Mouse (Mus musculus) liver, embryonic 16.5 days (tissue): ENCODE measurements at regions not wholly inside any gene's neighbourhood (a gene's known extent, or its start where the extent isn't known, plus 50 kb on each side); places are given as distances from the start of the nearest gene placed in this dataset.
"Not testable (repeated sequence)": the region's sequence is repeated elsewhere in the genome, so short reads cannot be mapped to it uniquely, and the experiment has no call there.

ENCODE experiments used
- ATAC-seq: fragments of 200-750 bp; cut with Nextera tagmentation; 2 replicates; pipeline ENCODE4 v1.8.0; 2017; ENCODE audit warnings: low read depth, mild to moderate bottlenecking, moderate number of reproducible peaks, moderate library complexity
- H3K27ac ChIP-seq: fragments of 300-500 bp; sonication (generic); 2 replicates; pipeline ENCODE4 v1.5.1; 2014; ENCODE audit warnings: mild to moderate bottlenecking, low read length
- H3K27me3 ChIP-seq: fragments of 300-500 bp; sonication (generic); 2 replicates; pipeline ENCODE4 v1.6.1; 2014; ENCODE audit warnings: low read depth, low read length, mixed read lengths; ENCODE audit not compliant: control insufficient read depth, insufficient read depth
- H3K36me3 ChIP-seq: fragments of 300-500 bp; sonication (generic); 2 replicates; pipeline ENCODE4 v1.6.1; 2014; ENCODE audit warnings: mild to moderate bottlenecking; ENCODE audit not compliant: control insufficient read depth, insufficient read depth
- H3K4me1 ChIP-seq: fragments of 300-500 bp; sonication (generic); 2 replicates; pipeline ENCODE4 v1.6.1; 2014; ENCODE audit warnings: low read depth, low read length, mixed read lengths; ENCODE audit not compliant: control insufficient read depth
- H3K4me2 ChIP-seq: fragments of 300-500 bp; sonication (generic); 2 replicates; pipeline ENCODE4 v1.6.1; 2014; ENCODE audit warnings: low read depth, low read length, mixed read lengths
- H3K4me3 ChIP-seq: fragments of 300-500 bp; sonication (generic); 2 replicates; pipeline ENCODE4 v1.5.1; 2014; ENCODE audit warnings: low read depth, mild to moderate bottlenecking, low read length
- H3K9ac ChIP-seq: fragments of 300-500 bp; sonication (generic); 2 replicates; pipeline ENCODE4 v1.6.1; 2014; ENCODE audit warnings: low read depth, low read length
- H3K9me3 ChIP-seq: fragments of 300-500 bp; sonication (generic); replicated peaks from 2 replicates; pipeline ENCODE4 v1.6.1; 2016; ENCODE audit warnings: low read length; ENCODE audit not compliant: control insufficient read depth
- WGBS: fragments of 180-500 bp; shearing (Covaris S2); extraction: QIAGEN DNeasy Blood & Tissue Kit; methylation state at CpG from one replicate; pipeline ENCODE4 v1.1.7; 2014; ENCODE audit not compliant: insufficient replicate concordance; 5-methylcytosine and 5-hydroxymethylcytosine counted together

- not testable (repeated sequence) for H3K4me1 ChIP-seq, H3K27me3 ChIP-seq, H3K9me3 ChIP-seq, H3K4me2 ChIP-seq, H3K4me3 ChIP-seq, H3K27ac ChIP-seq, ATAC-seq, H3K9ac ChIP-seq, H3K36me3 ChIP-seq
- 46% methylated on average over 1 of the region's 1 CpGs for WGBS
Measured at GRCm38 (mm10) chr12:115312604-115313003, 734.9 kb upstream of the Zfp386 start.

GRCm38 (mm10) chr12:115320641-115321040 lies 726.9 kb upstream of the Zfp386 start:
- H3K4me1 ChIP-seq, H3K36me3 ChIP-seq, H3K27ac ChIP-seq, H3K4me2 ChIP-seq, H3K27me3 ChIP-seq, ATAC-seq, H3K4me3 ChIP-seq, H3K9ac ChIP-seq, H3K9me3 ChIP-seq: not testable (repeated sequence)

GRCm38 (mm10) chr12:115328439-115328838 lies 719.1 kb upstream of the Zfp386 start:
- 28% methylated on average over 1 of the region's 1 CpGs for WGBS
- H3K4me2 ChIP-seq: no peak overlapping the region
- H3K27ac ChIP-seq: no peak overlapping the region
- no peak for ATAC-seq
- H3K9ac ChIP-seq: no peak overlapping the region
- no peaks in the 10 kb centered on the region; the same call in 1 of the 2 replicates for H3K9me3 ChIP-seq
- no peaks in the 10 kb centered on the region for H3K36me3 ChIP-seq
- H3K4me1 ChIP-seq: no peaks in the 10 kb centered on the region
- no peaks in the 10 kb centered on the region for H3K27me3 ChIP-seq
- H3K4me3 ChIP-seq: no peak overlapping the region

- H3K27me3 ChIP-seq, H3K27ac ChIP-seq, ATAC-seq, H3K4me1 ChIP-seq, H3K9ac ChIP-seq, H3K9me3 ChIP-seq, H3K4me2 ChIP-seq, H3K36me3 ChIP-seq, H3K4me3 ChIP-seq: not testable (repeated sequence)
- WGBS: 44% methylated on average over 2 of the region's 3 CpGs
Measured at GRCm38 (mm10) chr12:115334770-115335169, 712.8 kb upstream of the Zfp386 start.

- Histone ChIP-seq H3K4me1 (no peaks in the 10 kb centered on the region), H3K9ac (no peak overlapping the region), H3K36me3 (no peaks in the 10 kb centered on the region), H3K4me3 (no peak overlapping the region), H3K4me2 (no peak overlapping the region), H3K27ac (no peak overlapping the region), H3K9me3 (no peaks in the 10 kb centered on the region; the same call in 1 of the 2 replicates), H3K27me3 (no peaks in the 10 kb centered on the region)
- 64% methylated on average over 1 of the region's 1 CpGs for WGBS
- ATAC-seq: no peak
Measured at GRCm38 (mm10) chr12:115336594-115336993, 710.9 kb upstream of the Zfp386 start.

- H3K4me2 ChIP-seq, H3K27me3 ChIP-seq: not testable (repeated sequence)
Measured at GRCm38 (mm10) chr12:115346112-115346511, 701.4 kb upstream of the Zfp386 start.

GRCm38 (mm10) chr12:115359050-115359449 lies 688.5 kb upstream of the Zfp386 start:
- H3K27me3 ChIP-seq, ATAC-seq, H3K4me1 ChIP-seq, H3K4me2 ChIP-seq, H3K27ac ChIP-seq, H3K36me3 ChIP-seq, H3K9ac ChIP-seq, H3K4me3 ChIP-seq, H3K9me3 ChIP-seq: not testable (repeated sequence)
- 65% methylated on average over 2 of the region's 2 CpGs for WGBS

More at GRCm38 (mm10) chr12:115346112-115346511, 701.4 kb upstream of the Zfp386 start:
- WGBS: 34% methylated on average over 2 of the region's 6 CpGs
- H3K9ac ChIP-seq, H3K4me1 ChIP-seq, H3K4me3 ChIP-seq, H3K36me3 ChIP-seq, H3K27ac ChIP-seq, ATAC-seq, H3K9me3 ChIP-seq: not testable (repeated sequence)

GRCm38 (mm10) chr12:115365628-115366027 lies 681.9 kb upstream of the Zfp386 start:
- H3K36me3 ChIP-seq, H3K4me1 ChIP-seq, H3K27ac ChIP-seq, H3K4me2 ChIP-seq, ATAC-seq, H3K4me3 ChIP-seq, H3K9me3 ChIP-seq, H3K27me3 ChIP-seq, H3K9ac ChIP-seq: not testable (repeated sequence)
- 33% methylated on average over 1 of the region's 1 CpGs for WGBS

- 65% methylated on average over 3 of the region's 3 CpGs for WGBS
- H3K9me3 ChIP-seq, H3K4me1 ChIP-seq, H3K4me3 ChIP-seq, H3K36me3 ChIP-seq, H3K4me2 ChIP-seq, H3K27ac ChIP-seq, H3K9ac ChIP-seq, ATAC-seq, H3K27me3 ChIP-seq: not testable (repeated sequence)
Measured at GRCm38 (mm10) chr12:115371784-115372183, 675.7 kb upstream of the Zfp386 start.

- not testable (repeated sequence) for H3K4me1 ChIP-seq, H3K27me3 ChIP-seq, H3K4me2 ChIP-seq, H3K36me3 ChIP-seq, H3K9ac ChIP-seq, H3K9me3 ChIP-seq, H3K4me3 ChIP-seq, H3K27ac ChIP-seq, ATAC-seq
- 46% methylated on average over 3 of the region's 3 CpGs for WGBS
Measured at GRCm38 (mm10) chr12:115373056-115373455, 674.5 kb upstream of the Zfp386 start.
